Mouse (Mus musculus): Measurements from ENCODE around the gene S1pr1.

Gene S1pr1

DNA sequence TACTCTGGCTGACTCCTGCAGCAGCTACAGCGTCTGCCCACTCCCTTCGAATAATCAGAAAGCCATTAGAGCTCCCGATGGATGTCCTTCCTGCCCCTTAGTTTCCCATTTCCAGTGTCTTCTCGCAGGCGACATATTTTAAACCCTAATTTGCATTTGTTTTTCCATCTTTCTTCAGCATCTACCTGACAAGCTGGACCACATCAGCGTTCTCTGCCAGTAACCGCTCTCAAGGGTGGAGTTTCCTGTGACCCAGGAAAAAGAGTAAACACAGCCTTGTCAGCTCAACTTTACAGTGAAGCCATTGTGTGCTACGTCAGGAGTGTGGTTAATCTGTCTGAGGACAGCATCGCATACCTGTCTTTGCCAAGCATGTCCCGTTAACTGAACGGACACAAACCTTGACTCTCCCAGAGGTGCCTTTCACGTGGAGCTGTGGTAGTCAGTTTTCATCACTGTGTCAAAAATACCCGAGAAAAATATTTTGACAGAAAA lies 41.2 kb downstream of the S1pr1 start:
- DNase-seq (ENCODE audit: low spot score): no peak

DNA sequence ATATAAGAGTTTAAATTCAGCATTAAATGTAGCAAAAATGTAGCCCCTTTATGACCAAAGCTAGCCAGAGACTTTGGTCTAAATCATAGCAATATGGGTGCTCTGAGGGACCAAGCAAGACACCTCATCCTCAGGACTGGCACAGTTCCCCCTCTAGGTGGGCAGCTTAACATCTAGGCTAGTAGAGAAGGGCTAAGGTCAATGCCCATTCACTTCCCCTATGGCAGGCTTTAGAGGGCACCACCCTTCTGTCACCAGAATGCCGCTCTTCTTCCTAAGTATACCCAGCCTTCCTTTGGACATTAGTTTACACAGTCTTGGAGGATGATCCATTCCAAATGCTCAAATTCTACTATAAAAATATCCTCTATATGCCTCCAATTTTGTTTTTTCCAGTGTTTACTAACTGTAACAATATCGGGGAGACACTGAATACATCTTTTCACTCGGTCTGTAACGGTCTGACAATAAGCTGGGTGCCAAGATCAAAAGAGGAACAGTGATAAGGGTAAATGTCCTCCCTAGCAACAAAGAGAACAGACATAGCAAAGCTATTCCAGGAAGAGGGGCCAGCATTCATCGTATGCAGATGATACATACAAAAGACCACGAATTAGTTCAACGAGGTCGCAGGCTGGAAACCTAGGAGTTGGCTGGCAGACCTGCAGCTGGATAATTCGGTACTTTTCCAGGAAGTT lies 41.8 kb downstream of the S1pr1 start:
- no peak for DNase-seq (ENCODE audit: low spot score)

DNA sequence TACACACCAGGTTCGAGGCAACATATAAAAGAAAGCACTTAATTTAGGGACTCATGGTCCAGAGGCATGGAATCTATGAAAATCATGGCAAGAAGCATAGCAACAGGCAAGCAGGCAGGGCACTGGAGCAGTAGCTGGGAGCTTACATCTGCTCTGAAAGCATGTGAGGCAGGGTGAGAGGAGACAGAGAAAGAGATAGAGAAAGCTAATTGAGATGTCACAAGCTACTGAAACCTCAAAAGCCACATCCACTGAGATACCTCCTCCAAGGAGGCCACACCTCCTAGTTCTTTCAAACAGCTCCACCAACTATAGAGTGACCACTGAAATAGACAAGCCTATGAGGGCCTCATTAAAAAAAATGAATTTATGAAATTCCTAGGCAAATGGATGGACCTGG lies 45.6 kb downstream of the S1pr1 start:
- DNase-seq (ENCODE audit: low spot score): no peak

DNA sequence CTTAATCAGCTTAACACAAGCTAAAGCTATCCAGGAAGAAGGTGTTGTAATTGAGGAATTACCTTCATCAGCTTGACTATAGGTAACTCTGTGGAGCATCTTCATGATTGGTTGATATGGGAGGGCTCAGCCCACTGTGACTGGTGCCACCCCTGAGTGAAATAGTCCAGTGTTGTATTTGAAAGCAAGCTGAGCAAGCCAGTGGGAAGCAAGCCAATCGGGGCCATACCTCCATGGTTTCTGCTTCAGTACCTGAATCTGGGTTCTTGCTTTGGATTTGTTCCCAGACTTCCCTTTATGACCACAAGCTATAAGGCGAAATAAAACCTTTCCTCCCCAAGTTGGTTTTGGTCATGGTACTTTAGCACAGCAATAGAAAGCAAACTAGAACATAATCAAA lies 47.7 kb downstream of the S1pr1 start:
- no peak for DNase-seq (ENCODE audit: low spot score)

DNA sequence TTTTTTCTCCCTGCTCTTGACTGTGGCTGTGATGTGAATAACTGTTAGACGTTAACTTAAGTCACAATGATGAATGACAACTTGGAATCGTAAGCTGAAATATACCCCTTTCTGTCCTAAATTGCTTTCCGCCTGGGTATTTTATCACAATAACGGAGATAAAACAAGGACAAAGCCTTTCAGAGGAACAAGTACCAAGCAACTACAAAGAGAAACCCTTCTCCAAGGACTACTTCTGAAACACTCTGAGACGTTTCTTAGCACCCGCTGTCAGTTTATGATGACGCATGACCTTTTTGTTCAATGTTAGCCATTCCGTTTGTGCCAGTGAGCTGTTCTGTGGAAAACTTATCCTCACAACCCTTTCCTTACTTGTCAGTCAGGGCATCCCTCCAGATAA lies 48.3 kb downstream of the S1pr1 start:
- no peak for DNase-seq (ENCODE audit: low spot score)

DNA sequence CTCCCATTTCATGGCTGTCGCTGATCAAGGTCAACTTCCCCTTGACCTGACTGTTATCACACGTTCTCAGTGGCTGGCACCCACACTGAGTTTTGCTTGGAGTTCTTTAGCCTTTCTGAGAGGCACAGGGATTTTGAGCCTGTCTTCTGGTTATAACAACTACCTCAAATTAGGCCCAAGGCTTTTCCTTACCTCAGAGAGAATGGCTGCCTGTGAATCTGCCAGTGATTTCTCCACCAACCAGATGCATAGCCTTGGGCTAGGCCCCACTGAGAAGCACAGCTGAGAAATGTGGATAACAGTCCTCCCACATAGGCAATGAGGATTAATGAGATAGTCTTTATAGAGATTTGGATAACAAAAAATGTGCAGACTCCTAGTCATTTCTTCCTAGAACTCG lies 50.4 kb downstream of the S1pr1 start:
- no peak for DNase-seq (ENCODE audit: low spot score)

- peak; percentile 14 for DNase-seq (ENCODE audit: low spot score)
These were observed 54.0 kb downstream of the S1pr1 start for GRCm38 (mm10) chr3:115660701-115661460.
